Mouse (Mus musculus): ENCODE data around the gene Tac2.

The Tac2 gene

GRCm38 (mm10) chr10:127724178-127724577 lies at the start of gene Tac2:
Tac2 (plus strand) TSS chr10:127724478.
- DNase-seq = no peak

DNA sequence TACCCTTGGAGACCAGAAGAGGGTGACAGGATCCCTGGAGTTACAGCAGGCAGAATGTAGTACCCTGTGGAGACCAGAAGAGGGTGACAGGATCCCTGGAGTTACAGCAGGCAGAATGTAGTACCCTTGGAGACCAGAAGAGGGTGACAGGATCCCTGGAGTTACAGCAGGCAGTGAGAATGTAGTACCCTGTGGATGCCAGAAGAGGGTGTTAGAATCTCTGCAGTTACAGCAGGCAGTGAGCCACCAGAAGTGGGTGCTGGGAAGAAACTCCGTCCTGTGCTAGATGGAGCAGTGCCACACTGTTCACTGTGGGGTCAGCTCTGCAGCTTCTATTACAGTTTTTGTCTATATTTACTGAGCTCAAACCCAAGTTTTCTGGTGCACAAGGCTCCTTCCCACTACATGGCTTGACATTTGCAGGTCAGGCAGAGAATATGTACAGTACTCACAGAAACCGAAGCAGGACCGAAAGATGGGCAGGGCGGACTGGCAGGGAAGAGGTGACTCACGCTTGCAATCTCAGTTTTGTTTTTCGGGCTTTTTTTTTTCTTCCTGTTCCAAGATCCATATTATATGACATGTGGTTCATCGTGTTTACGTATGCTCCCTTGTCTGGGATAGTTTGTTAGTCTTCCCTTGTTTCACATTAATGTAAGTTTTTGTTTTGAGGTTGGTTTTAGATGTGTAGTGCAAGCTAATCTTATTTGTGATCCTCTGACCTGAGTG lies 49.3 kb upstream of the Tac2 start:
- peak; percentile 59 to 68 for DNase-seq

DNA sequence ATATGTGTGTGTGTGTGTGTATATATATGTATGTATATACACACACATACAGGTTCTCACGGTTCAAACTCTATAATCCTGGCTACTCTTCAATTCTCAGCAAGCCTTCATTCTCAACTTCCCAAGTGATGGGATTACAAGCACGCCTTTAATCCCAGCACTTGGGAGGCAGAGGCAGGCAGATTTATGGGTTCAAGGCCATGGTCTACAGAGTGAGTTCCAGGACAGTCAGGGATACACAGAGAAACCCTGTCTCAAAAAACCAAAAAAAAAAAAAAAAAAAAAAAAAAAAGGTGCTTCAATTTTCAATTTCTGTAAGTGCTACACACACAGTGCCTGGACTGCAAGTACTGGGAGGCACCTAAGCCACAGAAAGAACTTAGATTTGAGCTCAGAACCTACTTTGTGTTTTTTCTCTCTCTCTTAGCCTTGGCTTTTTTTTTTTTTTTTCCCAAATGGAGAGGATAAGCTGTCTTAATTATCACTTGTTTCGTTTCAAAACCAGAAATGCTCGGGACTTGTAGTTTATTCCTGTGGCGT lies 48.3 kb upstream of the Tac2 start:
- no peak for DNase-seq

DNA sequence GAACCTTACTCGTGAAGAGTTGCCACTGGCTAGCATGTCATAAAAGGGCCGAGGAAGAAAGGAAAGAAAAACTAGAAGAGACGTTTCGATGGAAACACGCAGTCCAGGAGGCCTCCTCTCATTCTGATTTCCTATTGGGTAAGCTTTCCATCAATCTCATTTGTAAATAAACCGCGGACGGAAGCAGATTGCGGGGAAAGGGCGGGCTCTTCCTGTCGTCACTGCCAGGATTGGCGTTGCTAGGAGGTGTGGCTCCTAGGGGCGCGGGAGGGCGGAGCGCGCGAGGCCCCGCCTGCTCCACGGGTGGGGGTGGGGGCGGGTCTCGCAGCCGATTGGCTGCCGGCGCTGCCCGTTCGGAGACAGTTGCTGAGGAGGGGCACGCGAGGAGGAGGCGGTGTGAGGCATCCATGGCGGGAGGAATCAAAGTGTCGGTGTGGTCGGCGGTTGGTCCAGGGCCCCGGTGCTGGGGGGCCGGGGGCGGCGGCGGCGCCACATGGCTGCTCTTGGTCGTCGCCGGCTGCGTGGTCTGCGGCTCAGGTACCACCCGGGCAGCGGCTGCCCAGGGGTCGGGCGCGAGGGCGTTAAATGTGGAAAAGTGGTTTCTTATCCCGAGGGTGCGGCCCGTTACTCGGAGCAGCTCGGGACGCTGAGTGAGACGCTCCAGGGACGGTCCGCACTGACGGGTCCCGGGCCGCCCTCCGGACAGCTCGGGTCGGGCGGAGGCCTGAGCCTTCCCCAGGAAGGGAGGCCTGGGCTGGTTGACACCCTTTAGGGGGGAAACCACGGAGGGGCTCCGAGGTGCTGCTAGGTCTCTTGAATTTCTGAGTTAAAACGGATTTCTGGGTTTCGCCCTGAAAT lies 47.4 kb upstream of the Tac2 start:
- DNase-seq = peak; percentile 89 to 93

DNA sequence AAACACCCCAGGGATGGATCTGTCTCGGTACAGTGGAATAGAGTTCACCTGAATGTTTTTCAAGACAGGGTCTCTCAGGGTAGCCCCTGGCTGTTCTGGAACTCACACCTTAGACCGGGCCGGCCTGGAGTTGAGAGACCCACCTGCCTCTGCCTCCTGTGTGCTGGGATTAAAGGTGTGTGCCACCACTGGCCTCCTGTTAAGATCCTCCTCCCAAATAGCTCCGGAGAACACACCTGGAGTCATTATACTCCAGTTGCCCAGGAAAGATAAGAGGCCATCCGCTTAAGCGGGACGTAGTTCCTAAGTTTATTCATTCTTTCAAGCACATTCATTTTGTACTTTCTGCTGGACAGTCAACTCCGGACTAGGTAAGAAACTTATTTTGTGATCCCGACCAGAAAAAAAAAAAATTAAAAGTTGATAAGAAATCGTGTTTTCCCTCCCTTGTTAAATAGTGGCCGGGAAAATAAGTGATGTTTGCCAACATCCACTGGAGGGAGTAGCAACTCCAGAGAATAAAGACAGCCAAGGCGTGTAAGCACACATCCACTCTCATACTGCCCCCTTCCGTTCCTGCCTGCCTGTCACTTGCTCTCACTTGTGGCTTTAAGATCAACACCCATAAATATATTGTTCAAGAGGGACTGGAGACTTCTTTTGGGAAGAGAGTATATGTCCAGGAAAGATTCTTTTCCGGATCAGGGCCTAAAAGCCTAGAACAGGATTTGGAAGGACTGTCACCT lies 46.5 kb upstream of the Tac2 start:
- peak; percentile 75 to 79 for DNase-seq

DNA sequence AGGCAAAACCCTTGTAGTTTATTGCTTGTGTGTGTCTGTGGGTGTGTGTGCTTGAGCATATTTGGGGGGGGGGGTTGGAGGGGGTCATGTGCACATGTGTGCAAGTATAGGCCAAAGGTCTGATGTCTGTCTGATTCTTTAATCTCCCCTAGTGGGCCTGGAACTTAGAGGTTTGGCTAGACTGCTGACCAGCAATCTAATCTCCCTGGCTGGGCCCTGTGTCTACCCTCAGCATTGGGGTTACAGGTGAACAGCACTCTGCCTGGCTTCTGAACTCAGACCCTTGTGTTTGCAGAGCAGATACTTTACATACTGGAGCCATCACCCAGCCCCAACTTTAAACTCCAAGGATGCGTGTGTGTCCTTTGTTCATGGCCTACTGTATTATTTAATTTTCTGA lies 45.1 kb upstream of the Tac2 start:
- DNase-seq = no peak

- DNase-seq = no peak
Measured at GRCm38 (mm10) chr10:127679881-127680280, 44.4 kb upstream of the Tac2 start.

- no peak for DNase-seq
Measured at GRCm38 (mm10) chr10:127682886-127683285, 41.4 kb upstream of the Tac2 start.

- no peak for DNase-seq
Measured at GRCm38 (mm10) chr10:127691053-127691452, 33.2 kb upstream of the Tac2 start.

- DNase-seq = no peak
Measured at GRCm38 (mm10) chr10:127694636-127695035, 29.6 kb upstream of the Tac2 start.

DNA sequence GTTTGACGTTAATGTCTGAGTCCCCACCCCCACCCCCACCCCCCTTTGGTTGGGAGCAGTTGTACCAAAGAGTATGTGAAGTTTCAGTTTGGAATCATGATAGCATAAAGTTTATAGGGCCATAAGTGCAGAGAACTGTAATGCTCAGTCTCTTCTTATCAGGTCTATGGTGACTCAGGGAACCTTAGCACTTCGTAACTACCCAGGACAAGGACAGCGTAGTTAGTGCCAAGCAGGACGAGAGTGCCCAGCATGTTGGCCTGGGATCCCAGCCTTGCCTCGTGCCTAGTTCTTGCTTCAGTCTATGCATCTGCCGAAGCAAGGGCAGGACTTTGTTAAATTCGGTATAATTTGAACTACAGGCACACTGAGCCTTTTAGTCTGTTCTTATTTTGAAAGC lies 28.5 kb upstream of the Tac2 start:
- no peak for DNase-seq

- DNase-seq = no peak
Measured at GRCm38 (mm10) chr10:127698966-127699365, 25.3 kb upstream of the Tac2 start.

DNA sequence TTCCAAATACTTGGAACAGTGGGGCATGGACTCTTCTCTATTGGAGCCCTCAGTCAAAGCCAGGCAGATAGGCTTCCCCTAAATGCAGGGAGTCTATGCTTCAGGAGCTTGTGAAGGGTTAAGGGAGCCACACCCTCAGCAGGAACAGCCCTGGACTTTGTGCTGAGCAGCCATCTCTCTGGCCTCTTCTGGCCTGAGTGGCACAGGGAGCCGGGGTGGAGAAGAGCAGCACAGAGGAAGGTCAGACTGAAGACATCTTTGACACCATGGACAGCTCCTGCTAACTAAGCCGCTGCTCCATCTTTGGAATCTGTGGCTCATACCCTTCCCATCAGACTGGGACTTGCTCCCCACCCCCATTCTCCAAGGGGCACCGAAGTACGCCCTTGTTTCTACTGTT lies 21.0 kb upstream of the Tac2 start:
- DNase-seq = no peak

DNA sequence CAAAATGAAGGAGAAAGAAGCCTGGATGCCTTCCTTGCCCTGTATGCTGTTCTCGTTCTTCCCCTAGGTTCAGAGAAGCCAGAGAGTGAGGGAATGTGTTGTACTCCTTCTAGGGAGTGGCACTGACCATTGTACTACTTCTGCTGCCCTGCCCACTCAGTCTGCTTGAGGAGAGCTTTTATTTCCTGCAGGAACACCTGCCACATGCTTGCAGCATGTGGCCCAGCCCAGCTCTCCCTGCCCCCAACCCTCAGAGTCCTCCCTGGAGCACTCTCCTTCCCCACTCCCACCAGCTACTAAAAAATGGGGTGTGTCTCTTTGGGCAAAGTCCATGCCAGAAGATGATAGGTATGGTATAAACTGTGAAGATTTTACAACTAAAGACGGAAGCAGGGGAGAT lies 20.0 kb upstream of the Tac2 start:
- DNase-seq = no peak

- no peak for DNase-seq
Measured at GRCm38 (mm10) chr10:127704766-127705220, 19.5 kb upstream of the Tac2 start, which contains the start of gene Myo1a. Myo1a (plus strand) TSS chr10:127705170.

GRCm38 (mm10) chr10:127705783-127706182 lies 18.5 kb upstream of the Tac2 start:
- no peak for DNase-seq

GRCm38 (mm10) chr10:127707721-127708120 lies 16.6 kb upstream of the Tac2 start:
- DNase-seq = no peak

GRCm38 (mm10) chr10:127708850-127709370 lies 15.4 kb upstream of the Tac2 start:
- DNase-seq = no peak

GRCm38 (mm10) chr10:127710331-127710730 lies 13.9 kb upstream of the Tac2 start:
- DNase-seq = no peak

DNA sequence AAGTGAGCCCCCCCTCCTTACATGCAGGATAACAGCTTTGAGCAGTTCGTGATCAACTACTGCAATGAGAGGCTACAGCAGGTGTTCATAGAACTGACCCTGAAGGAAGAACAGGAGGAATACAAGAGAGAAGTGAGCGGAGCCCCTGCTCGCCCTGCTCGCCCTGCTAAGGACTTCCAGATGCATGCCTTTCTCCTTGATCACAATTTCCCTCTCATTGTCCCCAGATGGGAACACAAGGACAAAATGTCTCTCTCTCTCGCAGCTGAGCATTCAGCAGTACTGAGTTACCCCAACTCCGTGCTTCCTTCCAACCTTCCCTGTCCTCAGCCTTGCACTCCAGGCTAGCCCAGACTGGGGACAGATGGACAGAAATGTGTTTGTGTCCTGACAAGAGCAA lies 11.5 kb upstream of the Tac2 start:
- DNase-seq = no peak

GRCm38 (mm10) chr10:127721671-127722418 lies 2.4 kb upstream of the Tac2 start:
- no peak for DNase-seq

- DNase-seq = no peak
Measured at GRCm38 (mm10) chr10:127725136-127725535, 858 bp downstream of the Tac2 start.
